Mouse (Mus musculus) intestine, embryonic 14.5 days (tissue): ENCODE results near the gene Xlr5c. TPM values are rescaled to one million over a fixed set of nuclear protein-coding genes. Genes with fewer than 3 reads are reported as not detected.
"Not testable (repeated sequence)": the region's sequence is repeated elsewhere in the genome, so short reads cannot be mapped to it uniquely, and the experiment has no call there.

Experiments used
- ATAC-seq: fragments of 200-750 bp; cut with Nextera tagmentation; replicated peaks from 2 replicates; pipeline ENCODE4 v1.8.0; 2017; ENCODE audit warnings: low read depth, moderate number of reproducible peaks, moderate TSS enrichment, moderate library complexity; ENCODE audit not compliant: low FRiP score, low TSS enrichment
- DNase-seq: peaks from one replicate; pipeline ENCODE4 v3.0.0-alpha.2; 2018; ENCODE audit warnings: low spot score
- H3K27ac ChIP-seq: fragments of 300-500 bp; sonication (generic); 2 replicates; pipeline ENCODE4 v1.5.1; 2014; ENCODE audit warnings: low read depth, mild to moderate bottlenecking, control low read depth
- H3K27me3 ChIP-seq: fragments of 300-500 bp; sonication (generic); replicated peaks from 2 replicates; pipeline ENCODE4 v1.6.1; 2014; ENCODE audit warnings: low read length, control low read depth; ENCODE audit not compliant: control insufficient read depth, insufficient read depth
- H3K36me3 ChIP-seq: fragments of 300-500 bp; sonication (generic); 2 replicates; pipeline ENCODE4 v1.6.1; 2014; ENCODE audit warnings: low read length, control low read depth; ENCODE audit not compliant: control insufficient read depth, insufficient read depth
- H3K4me1 ChIP-seq: fragments of 300-500 bp; sonication (generic); replicated peaks from 2 replicates; pipeline ENCODE4 v1.6.1; 2014; ENCODE audit warnings: low read length, control low read depth, mixed read lengths; ENCODE audit not compliant: control insufficient read depth, insufficient read depth
- H3K4me2 ChIP-seq: fragments of 300-500 bp; sonication (generic); 2 replicates; pipeline ENCODE4 v1.6.1; 2014; ENCODE audit warnings: low read length
- H3K4me3 ChIP-seq: fragments of 300-500 bp; sonication (generic); 2 replicates; pipeline ENCODE4 v1.5.1; 2014; ENCODE audit warnings: low read depth, low read length, control low read depth, mixed read lengths
- H3K9ac ChIP-seq: fragments of 300-500 bp; sonication (generic); 2 replicates; pipeline ENCODE4 v1.6.1; 2014; ENCODE audit warnings: mild to moderate bottlenecking, low read length
- H3K9me3 ChIP-seq: fragments of 300-500 bp; sonication (generic); 2 replicates; pipeline ENCODE4 v1.6.1; 2016; ENCODE audit warnings: low read length, control low read depth; ENCODE audit not compliant: control insufficient read depth
- WGBS: fragments of 180-500 bp; shearing (Covaris S2); extraction: QIAGEN DNeasy Blood & Tissue Kit; methylation state at CpG from one replicate; pipeline ENCODE4 v1.1.7; 2014; 5-methylcytosine and 5-hydroxymethylcytosine counted together
- polyA plus RNA-seq: library from polyadenylated mRNA; unstranded; fragments of >200 nt; fragmentation: Nextera tagmentation; extraction: Ambion mirVana; gene quantifications from 2 replicates; pipeline ENCODE4 v1.2.1, GENCODE M21; 2014

Gene Xlr5c
- polyA plus RNA-seq, 1 experiment from 2014 or later: not detected

- DNase-seq, H3K9me3 ChIP-seq, H3K36me3 ChIP-seq, ATAC-seq, H3K4me2 ChIP-seq, H3K27ac ChIP-seq, H3K27me3 ChIP-seq, H3K9ac ChIP-seq, H3K4me1 ChIP-seq, H3K4me3 ChIP-seq: not testable (repeated sequence)
- WGBS: 55% methylated on average over 7 of the region's 10 CpGs
Observed at GRCm38 (mm10) chrX:73295745-73296144, 3.0 kb upstream of the Xlr5c start.

- H3K4me1 ChIP-seq, H3K4me2 ChIP-seq, H3K36me3 ChIP-seq, DNase-seq, H3K9ac ChIP-seq, ATAC-seq, H3K27ac ChIP-seq, H3K9me3 ChIP-seq, H3K4me3 ChIP-seq, H3K27me3 ChIP-seq: not testable (repeated sequence)
- WGBS: 86% methylated on average over 12 of the region's 14 CpGs
Observed at GRCm38 (mm10) chrX:73265270-73265669, 27.5 kb downstream of the Xlr5c start, which contains the start of gene Xlr3c. Gene Xlr3c (minus strand): TSS chrX:73265390.

- H3K9ac ChIP-seq, H3K4me1 ChIP-seq, H3K27ac ChIP-seq, ATAC-seq, H3K9me3 ChIP-seq, H3K36me3 ChIP-seq, H3K4me3 ChIP-seq, H3K27me3 ChIP-seq, DNase-seq, H3K4me2 ChIP-seq: not testable (repeated sequence)
- 86% methylated on average over 1 of the region's 2 CpGs for WGBS
Observed at GRCm38 (mm10) chrX:73262428-73262827, 30.3 kb downstream of the Xlr5c start.

- not testable (repeated sequence) for H3K27me3 ChIP-seq, DNase-seq, ATAC-seq, H3K4me3 ChIP-seq, H3K4me1 ChIP-seq, H3K9me3 ChIP-seq, H3K9ac ChIP-seq, H3K4me2 ChIP-seq, H3K36me3 ChIP-seq, H3K27ac ChIP-seq
- 79% methylated on average over 10 of the region's 14 CpGs for WGBS
Observed at GRCm38 (mm10) chrX:73242821-73243325, 49.9 kb downstream of the Xlr5c start, which contains the start of gene Xlr4c. Gene Xlr4c (minus strand): TSS chrX:73243130.

Other genes with a start within 250 kb of the Xlr5c start
- 0.19 and 0.20 TPM in 2 replicates for gene Pnma3, start 228.2 kb downstream of the Xlr5c start, polyA plus RNA-seq
- 0.70 and 1.1 TPM in 2 replicates for gene Xlr4a, start 210.5 kb downstream of the Xlr5c start, polyA plus RNA-seq
- gene Xlr3a, start 195.9 kb downstream of the Xlr5c start, polyA plus RNA-seq: 1.4 and 7.2 TPM in 2 replicates
- gene Gm14685, start 175.9 kb downstream of the Xlr5c start, polyA plus RNA-seq: 0.23 TPM in 1 of 2 replicates, not detected in the other
- gene Xlr5b, start 144.2 kb downstream of the Xlr5c start, polyA plus RNA-seq: 0.22 TPM in 1 of 2 replicates, not detected in the other
- not detected in 2 replicates for gene DXBay18, start 143.5 kb downstream of the Xlr5c start, polyA plus RNA-seq
- not detected in 2 replicates for gene Spin2d, start 116.0 kb downstream of the Xlr5c start, polyA plus RNA-seq
- gene Xlr3b, start 100.8 kb downstream of the Xlr5c start, polyA plus RNA-seq: 4.7 and 12.4 TPM in 2 replicates
- 0.50 and 1.2 TPM in 2 replicates for gene Xlr4b, start 78.6 kb downstream of the Xlr5c start, polyA plus RNA-seq
- 11.3 and 11.9 TPM in 2 replicates for gene F8a, start 64.7 kb downstream of the Xlr5c start, polyA plus RNA-seq
- gene Xlr4c, start 49.8 kb downstream of the Xlr5c start, polyA plus RNA-seq: 0.55 and 2.1 TPM in 2 replicates
- gene Xlr3c, start 27.6 kb downstream of the Xlr5c start, polyA plus RNA-seq: not detected in 2 replicates
- 0.26 TPM in 1 of 2 replicates, not detected in the other for gene Xlr5a, start within 50 bp of the Xlr5c start, polyA plus RNA-seq
- gene Gm45015, start 43.9 kb upstream of the Xlr5c start, polyA plus RNA-seq: not detected in 2 replicates
- gene Zfp275, start 49.6 kb upstream of the Xlr5c start, polyA plus RNA-seq: 14.9 and 16.3 TPM in 2 replicates
- gene Gm18336, start 105.8 kb upstream of the Xlr5c start, polyA plus RNA-seq: not detected in 2 replicates
- gene Zfp92, start 118.1 kb upstream of the Xlr5c start, polyA plus RNA-seq: 0.38 TPM in 2 replicates
- not detected in 2 replicates for gene Trex2, start 142.4 kb upstream of the Xlr5c start, polyA plus RNA-seq
- 58.2 and 59.4 TPM in 2 replicates for gene Haus7, start 166.1 kb upstream of the Xlr5c start, polyA plus RNA-seq
- 52.7 and 58.1 TPM in 2 replicates for gene Bgn, start 190.6 kb upstream of the Xlr5c start, polyA plus RNA-seq
- 0.26 and 0.49 TPM in 2 replicates for gene Atp2b3, start 210.1 kb upstream of the Xlr5c start, polyA plus RNA-seq